Mouse (Mus musculus) stomach, embryonic 15.5 days (tissue): Measurements from ENCODE around the gene Parvg. TPM values are rescaled to one million over a fixed set of nuclear protein-coding genes. Genes with fewer than 3 reads are reported as not detected.

ENCODE experiments used
- ATAC-seq: fragments of 200-750 bp; cut with Nextera tagmentation; 2 replicates; pipeline ENCODE4 v1.8.0; 2017; ENCODE audit warnings: low read depth, moderate number of reproducible peaks, moderate TSS enrichment; ENCODE audit not compliant: insufficient read depth, low FRiP score
- H3K27ac ChIP-seq: fragments of 300-500 bp; sonication (generic); 2 replicates; pipeline ENCODE4 v1.5.1; 2015; ENCODE audit warnings: mild to moderate bottlenecking, inconsistent platforms
- H3K27me3 ChIP-seq: fragments of 300-500 bp; sonication (generic); replicated peaks from 2 replicates; pipeline ENCODE4 v1.6.1; 2015; ENCODE audit warnings: inconsistent platforms
- H3K36me3 ChIP-seq: fragments of 300-500 bp; sonication (generic); 2 replicates; pipeline ENCODE4 v1.6.1; 2015; ENCODE audit warnings: inconsistent platforms
- H3K4me1 ChIP-seq: fragments of 300-500 bp; sonication (generic); 2 replicates; pipeline ENCODE4 v1.6.1; 2015; ENCODE audit warnings: inconsistent platforms
- H3K4me2 ChIP-seq: fragments of 300-500 bp; sonication (generic); 2 replicates; pipeline ENCODE4 v1.6.1; 2015; ENCODE audit warnings: mild to moderate bottlenecking, inconsistent platforms
- H3K4me3 ChIP-seq: fragments of 300-500 bp; sonication (generic); replicated peaks from 2 replicates; pipeline ENCODE4 v1.5.1; 2015; ENCODE audit warnings: inconsistent platforms
- H3K9ac ChIP-seq: fragments of 300-500 bp; sonication (generic); 2 replicates; pipeline ENCODE4 v1.6.1; 2015; ENCODE audit warnings: inconsistent platforms
- H3K9me3 ChIP-seq: fragments of 300-500 bp; sonication (generic); 2 replicates; pipeline ENCODE4 v1.6.1; 2016; ENCODE audit warnings: inconsistent platforms
- WGBS: fragments of 180-500 bp; shearing (Covaris S2); methylation state at CpG from one replicate; pipeline ENCODE4 v1.1.7; 2015; 5-methylcytosine and 5-hydroxymethylcytosine counted together
- polyA plus RNA-seq: library from polyadenylated mRNA; unstranded; fragments of >200 nt; fragmentation: Nextera tagmentation; extraction: Ambion mirVana; gene quantifications from 2 replicates; pipeline ENCODE4 v1.2.1, GENCODE M21; 2015

Parvg gene
- polyA plus RNA-seq, 1 experiment from 2014 or later = 3.8 TPM

DNA sequence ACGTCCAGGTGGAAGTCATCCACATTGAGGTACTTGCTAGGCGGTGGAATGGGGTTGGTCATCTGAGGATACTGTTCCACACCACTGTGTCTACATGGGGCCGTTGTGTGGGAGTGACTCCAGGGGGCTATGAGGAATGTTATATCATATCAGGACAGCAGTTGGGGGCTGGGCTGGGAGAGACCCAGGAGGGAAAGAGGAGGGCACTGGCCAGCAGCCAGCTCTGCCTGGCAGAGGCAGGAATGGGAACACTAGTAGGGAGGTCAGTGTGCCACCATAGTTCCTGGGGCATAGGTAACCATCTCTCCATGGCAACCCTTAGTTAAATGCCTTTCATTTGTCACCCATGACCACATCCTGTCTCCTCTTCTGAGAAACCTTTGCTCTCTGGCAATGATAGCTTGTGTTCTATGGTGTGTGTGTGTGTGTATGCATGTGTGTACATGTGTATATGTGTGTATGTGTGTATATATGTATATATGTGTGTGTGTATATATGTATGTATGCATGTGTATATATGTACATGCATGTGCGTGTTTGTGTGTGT is 7.3 kb downstream of the Parvg start:
- WGBS = 75% methylated on average over 4 of the region's 4 CpGs
- Histone ChIP-seq H3K9ac (no peak overlapping the region), H3K27me3 (0 out of 2 replicates have a peak, but pooled peaks cover 2% of the 10 kb centered on the region), H3K36me3 (no peaks in the 10 kb centered on the region), H3K4me2 (no peak overlapping the region), H3K4me1 (no peaks in the 10 kb centered on the region), H3K4me3 (no peak overlapping the region), H3K9me3 (no peaks in the 10 kb centered on the region), H3K27ac (no peak overlapping the region)
- no peak for ATAC-seq

DNA sequence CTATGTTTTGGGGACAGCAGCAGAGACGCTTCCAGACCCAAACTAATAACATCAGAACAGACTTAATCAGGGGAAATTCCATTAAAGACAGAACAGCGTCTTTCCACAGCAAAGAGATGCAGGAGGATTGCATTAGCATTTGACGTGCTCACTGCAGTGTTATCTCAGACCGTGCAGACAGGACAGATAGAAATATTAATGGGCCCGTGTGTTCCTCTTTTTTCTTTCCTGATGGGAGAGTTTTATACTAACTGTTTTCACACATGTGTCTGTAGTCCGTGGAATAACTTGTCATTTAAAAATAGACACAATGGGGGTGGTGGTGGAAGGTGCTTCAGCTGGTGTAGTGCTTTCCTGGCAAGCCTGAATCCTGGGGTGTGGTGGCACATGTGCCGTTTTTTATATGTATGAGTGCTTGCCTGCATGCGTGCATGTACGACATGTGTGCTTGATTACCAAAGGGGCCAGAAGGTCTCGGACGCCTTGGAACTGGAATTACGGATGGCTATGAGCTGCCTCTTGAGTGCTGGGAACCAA is 12.5 kb downstream of the Parvg start:
- Histone ChIP-seq H3K36me3 (no peaks in the 10 kb centered on the region), H3K9ac (no peak overlapping the region), H3K27ac (no peak overlapping the region), H3K9me3 (no peaks in the 10 kb centered on the region), H3K27me3 (0 out of 2 replicates have a peak, but pooled peaks cover 2% of the 10 kb centered on the region), H3K4me2 (no peak overlapping the region), H3K4me3 (no peak overlapping the region), H3K4me1 (no peaks in the 10 kb centered on the region)
- no peak for ATAC-seq
- WGBS = 61% methylated on average over 12 of the region's 12 CpGs

DNA sequence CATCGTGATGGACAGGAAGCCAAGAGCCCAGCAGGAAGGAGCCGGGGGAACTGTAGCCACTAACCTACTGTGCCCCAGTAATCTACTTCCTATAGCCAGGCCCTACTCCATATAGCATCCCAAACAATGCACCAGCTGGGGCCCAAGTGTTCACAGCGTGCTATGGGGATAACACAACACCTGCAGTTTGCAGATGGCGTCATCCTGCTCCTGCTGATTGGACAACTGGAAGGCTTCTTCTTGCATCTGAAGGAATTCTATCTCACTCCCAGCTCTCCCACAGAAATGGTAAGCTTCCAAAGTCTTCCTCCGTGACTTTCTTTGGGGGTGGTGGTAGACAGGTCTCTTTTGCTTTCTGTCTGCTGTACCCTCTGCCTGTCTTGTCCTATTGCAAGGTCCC is 13.8 kb downstream of the Parvg start:
- WGBS = 65% methylated on average over 5 of the region's 5 CpGs
- Histone ChIP-seq H3K4me2 (no peak overlapping the region), H3K4me3 (no peak overlapping the region), H3K9me3 (no peaks in the 10 kb centered on the region), H3K27me3 (0 out of 2 replicates have a peak, but pooled peaks cover 2% of the 10 kb centered on the region), H3K9ac (no peak overlapping the region), H3K4me1 (no peaks in the 10 kb centered on the region), H3K27ac (no peak overlapping the region), H3K36me3 (no peaks in the 10 kb centered on the region)
- ATAC-seq = no peak

DNA sequence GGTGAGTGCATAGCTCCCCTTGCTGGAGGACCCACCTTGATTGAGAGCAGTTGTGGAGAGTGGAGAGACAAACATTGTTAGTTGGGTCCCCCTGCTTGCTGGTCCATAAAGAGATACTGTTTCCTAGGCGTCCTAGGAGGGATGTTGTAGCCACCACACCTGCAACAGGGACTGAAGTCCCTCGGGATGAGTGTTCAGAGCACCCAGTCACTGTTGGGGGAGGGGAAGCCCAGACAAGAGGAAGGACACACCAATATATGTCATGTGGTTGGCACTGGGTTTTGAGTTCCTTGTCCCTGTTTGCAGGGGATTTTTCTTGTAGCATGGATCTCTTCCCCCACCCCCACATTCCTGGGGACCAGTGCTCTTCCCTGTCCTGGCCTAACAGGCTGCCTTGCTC is 17.1 kb downstream of the Parvg start:
- Histone ChIP-seq H3K9ac (no peak overlapping the region), H3K9me3 (no peaks in the 10 kb centered on the region), H3K4me3 (no peak overlapping the region), H3K27me3 (no peaks in the 10 kb centered on the region), H3K4me1 (no peaks in the 10 kb centered on the region), H3K4me2 (no peak overlapping the region), H3K27ac (no peak overlapping the region), H3K36me3 (no peaks in the 10 kb centered on the region)
- WGBS = 38% methylated on average over 2 of the region's 2 CpGs
- no peak for ATAC-seq

DNA sequence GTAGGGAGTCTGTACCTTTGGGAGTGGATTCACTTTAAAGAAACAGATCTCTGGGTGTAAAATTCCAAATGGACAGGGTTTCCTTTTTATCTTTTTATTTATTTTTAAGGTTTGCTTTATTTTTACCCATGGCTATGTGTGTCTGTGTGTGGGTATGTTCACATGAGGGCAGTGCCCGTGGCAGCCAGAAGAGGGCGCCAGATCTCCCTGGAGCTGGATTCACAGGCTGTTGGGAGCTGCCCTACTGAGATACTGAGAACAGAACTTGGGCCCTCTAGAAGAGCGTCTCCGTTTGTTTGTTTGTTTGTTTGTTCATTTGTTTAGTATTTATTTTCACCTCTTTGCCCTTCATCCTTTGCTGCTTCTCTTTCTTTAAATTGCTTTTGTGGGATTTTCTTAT is 24.9 kb downstream of the Parvg start:
- no peaks in the 10 kb centered on the region for H3K9me3 ChIP-seq
- no peaks in the 10 kb centered on the region for H3K27me3 ChIP-seq
- no peak overlapping the region for H3K9ac ChIP-seq
- 91% methylated on average over 4 of the region's 4 CpGs for whole genome bisulfite sequencing
- ATAC-seq = no peak
- H3K4me1 ChIP-seq = peaks cover 10% of the 10 kb centered on the region; the same call in 1 of the 2 replicates
- no peaks in the 10 kb centered on the region for H3K36me3 ChIP-seq
- H3K27ac ChIP-seq = no peak overlapping the region
- H3K4me3 ChIP-seq = no peak overlapping the region
- no peak overlapping the region for H3K4me2 ChIP-seq

DNA sequence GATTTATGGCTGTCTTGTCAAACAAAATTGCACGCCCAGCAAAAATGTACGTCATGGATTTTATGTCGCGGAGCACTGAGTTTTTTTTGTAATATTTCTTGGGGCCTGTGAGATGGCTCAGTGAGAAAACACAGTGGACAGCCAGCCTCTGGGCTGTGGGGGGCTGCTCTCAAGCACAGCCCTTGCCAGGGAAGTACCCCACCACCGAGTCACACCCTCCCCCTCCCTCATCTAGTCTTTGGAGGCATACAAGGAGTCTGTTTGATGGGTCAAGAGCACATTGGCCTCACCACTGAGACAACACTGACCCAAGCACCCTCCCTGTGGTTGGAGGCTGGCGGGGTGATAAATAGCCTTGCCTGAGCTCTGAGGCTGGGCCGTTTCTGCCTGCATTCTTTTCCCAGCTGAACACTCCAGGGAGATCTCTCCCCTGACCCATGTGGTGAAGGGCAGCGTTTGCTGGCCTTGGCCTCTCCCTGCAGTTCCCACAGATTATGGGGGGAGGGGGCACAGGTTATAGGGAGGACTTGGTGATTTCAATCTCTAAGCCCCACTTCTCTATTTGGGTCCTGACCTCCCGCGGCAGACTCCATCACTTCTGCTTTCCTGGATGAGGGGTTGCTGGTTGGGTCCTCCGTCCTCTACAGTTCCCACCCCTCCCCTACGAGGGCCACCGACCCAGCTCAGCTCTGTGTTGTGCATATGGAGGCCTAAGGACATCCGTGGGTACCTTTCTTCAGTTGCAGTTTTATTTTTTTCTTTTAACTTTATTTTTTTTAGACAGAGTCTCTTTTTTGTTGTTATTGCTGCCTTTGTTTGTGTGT is 26.3 kb downstream of the Parvg start:
- 36% methylated on average over 14 of the region's 14 CpGs for WGBS
- no peak overlapping the region for H3K9ac ChIP-seq
- no peak for ATAC-seq
- H3K36me3 ChIP-seq = no peaks in the 10 kb centered on the region
- no peaks in the 10 kb centered on the region for H3K27me3 ChIP-seq
- H3K9me3 ChIP-seq = no peaks in the 10 kb centered on the region
- no peak overlapping the region for H3K4me3 ChIP-seq
- H3K27ac ChIP-seq = no peak overlapping the region; the same call in 1 of the 2 replicates
- peaks cover 10% of the 10 kb centered on the region; the same call in 1 of the 2 replicates for H3K4me1 ChIP-seq
- H3K4me2 ChIP-seq = no peak overlapping the region

DNA sequence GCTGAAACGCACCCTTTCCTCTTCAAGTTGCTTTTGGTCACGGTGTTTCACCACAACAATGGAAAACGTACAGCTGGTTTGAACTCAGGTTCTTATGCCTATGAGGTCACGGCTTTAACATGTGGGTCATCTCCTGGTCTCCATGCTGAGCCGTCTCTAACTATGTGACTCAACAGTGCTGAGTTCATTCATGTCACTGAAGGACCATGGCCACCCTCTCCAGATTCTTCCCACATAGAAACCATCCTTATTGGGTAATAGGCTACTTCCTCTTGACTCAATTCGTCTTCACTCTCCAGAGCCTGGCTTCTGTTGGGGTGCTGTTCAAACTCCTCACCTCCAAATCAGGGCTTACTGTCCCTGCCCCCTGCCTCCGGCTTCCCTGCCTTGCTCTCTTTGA is 27.5 kb downstream of the Parvg start:
- H3K36me3 ChIP-seq = no peaks in the 10 kb centered on the region
- H3K4me1 ChIP-seq = peaks cover 10% of the 10 kb centered on the region; the same call in 1 of the 2 replicates
- no peak overlapping the region for H3K9ac ChIP-seq
- no peak overlapping the region for H3K27ac ChIP-seq
- 79% methylated on average over 7 of the region's 7 CpGs for WGBS
- no peak overlapping the region for H3K4me3 ChIP-seq
- ATAC-seq = no peak
- no peaks in the 10 kb centered on the region for H3K9me3 ChIP-seq
- H3K27me3 ChIP-seq = no peaks in the 10 kb centered on the region
- H3K4me2 ChIP-seq = no peak overlapping the region

DNA sequence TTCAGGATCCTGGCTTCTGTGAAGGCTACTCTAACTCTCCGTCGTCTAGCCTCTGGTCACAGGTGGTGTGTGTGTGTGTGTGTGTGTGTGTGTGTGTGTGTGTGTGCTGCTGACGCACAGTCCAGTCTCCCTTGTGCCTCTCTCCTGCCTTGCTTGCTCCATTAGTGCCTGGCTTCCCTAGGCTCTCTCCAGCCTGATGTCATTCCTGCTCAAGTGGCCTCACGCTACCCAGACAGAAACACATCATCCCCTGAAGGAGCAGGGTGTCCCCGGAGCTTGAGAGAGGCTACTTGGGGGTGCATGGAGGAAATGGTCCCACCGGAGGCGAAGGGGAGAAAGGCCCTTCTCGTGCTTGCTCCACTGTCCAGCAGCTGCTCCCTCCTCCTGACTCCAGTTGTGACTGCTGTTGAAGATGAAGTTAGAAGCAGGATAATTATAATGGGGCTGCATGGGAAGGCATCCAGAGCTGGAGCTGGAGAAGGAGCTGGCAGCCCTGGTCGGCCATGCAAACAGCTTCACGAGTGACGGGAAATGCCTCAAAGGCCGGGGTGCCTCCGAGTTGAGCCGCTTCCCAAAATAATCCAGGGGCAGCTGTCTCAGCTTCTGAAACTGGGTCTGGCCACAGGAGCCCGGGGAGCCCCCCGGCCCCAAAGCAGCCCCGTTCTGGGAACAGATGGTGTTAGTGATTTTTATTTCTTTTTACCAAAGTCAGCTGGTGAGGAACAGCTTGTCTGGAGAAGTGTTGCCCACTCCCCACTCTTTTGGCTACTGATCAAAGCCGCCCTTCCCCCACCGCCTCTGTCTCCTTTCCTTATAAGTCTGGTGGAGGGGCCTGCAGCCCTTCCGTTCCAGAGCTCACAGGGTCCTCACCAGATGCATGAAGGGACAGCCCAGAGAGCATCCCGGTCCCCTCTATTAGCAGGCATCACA is 28.4 kb downstream of the Parvg start:
- Histone ChIP-seq H3K4me1 (peaks cover 10% of the 10 kb centered on the region; the same call in 1 of the 2 replicates), H3K27me3 (no peaks in the 10 kb centered on the region), H3K4me2 (no peak overlapping the region), H3K4me3 (no peak overlapping the region), H3K9ac (no peak overlapping the region), H3K27ac (peak overlapping the region; percentile 21; the same call in 1 of the 2 replicates), H3K36me3 (no peaks in the 10 kb centered on the region), H3K9me3 (no peaks in the 10 kb centered on the region)
- WGBS = 54% methylated on average over 21 of the region's 21 CpGs
- ATAC-seq = no peak

DNA sequence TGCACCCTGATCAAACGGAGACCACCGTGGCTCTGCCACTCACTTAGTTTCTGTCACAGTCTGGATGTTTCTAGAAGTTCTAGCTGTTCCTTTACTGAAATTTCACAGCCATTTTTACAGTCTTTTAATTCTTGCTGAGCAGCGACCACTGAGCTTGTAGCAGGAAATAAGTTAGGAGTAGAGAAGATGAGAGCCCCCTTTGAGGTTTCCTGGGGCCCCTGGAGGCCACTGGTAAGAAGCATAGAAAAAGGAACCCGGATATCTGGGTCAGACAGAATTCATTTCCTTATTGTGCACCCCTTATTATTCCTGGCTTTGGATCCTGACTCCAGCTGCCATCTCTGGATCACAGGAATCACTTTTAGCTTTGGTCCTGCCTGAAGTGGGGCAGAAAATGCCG is 31.3 kb downstream of the Parvg start:
- ATAC-seq = no peak

DNA sequence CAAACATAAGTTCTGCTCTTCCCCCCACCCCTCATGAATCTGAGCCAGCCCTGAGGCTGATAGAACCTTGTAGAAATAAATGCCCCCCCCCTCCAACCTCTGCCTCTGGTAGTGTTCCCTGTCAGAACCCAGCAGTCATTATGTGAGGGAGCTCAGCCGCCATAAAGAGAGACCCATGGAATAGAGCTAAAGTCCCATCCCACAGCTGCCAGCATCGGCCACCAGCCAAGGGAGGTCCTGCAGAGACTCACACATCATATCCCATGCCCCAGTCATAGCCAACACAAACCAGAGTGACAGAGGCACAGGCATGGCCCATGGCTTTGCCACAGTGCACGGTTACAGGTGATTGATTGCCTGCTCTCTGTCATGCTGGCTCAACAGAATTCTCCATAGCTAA is 40.9 kb downstream of the Parvg start:
- Histone ChIP-seq H3K27me3 (no peaks in the 10 kb centered on the region), H3K4me2 (no peak overlapping the region), H3K9ac (no peak overlapping the region), H3K4me3 (no peak overlapping the region), H3K27ac (no peak overlapping the region), H3K36me3 (no peaks in the 10 kb centered on the region), H3K4me1 (no peaks in the 10 kb centered on the region), H3K9me3 (no peaks in the 10 kb centered on the region)
- no peak for ATAC-seq
- WGBS = 74% methylated on average over 3 of the region's 3 CpGs

More for the DNA sequence above, 31.3 kb downstream of the Parvg start:
- Histone ChIP-seq H3K4me3 (no peak overlapping the region), H3K4me2 (no peak overlapping the region), H3K4me1 (peaks cover 8% of the 10 kb centered on the region; the same call in 1 of the 2 replicates), H3K9ac (no peak overlapping the region), H3K27ac (no peak overlapping the region), H3K27me3 (no peaks in the 10 kb centered on the region), H3K9me3 (no peaks in the 10 kb centered on the region), H3K36me3 (no peaks in the 10 kb centered on the region)
- WGBS = 77% methylated on average over 5 of the region's 5 CpGs

DNA sequence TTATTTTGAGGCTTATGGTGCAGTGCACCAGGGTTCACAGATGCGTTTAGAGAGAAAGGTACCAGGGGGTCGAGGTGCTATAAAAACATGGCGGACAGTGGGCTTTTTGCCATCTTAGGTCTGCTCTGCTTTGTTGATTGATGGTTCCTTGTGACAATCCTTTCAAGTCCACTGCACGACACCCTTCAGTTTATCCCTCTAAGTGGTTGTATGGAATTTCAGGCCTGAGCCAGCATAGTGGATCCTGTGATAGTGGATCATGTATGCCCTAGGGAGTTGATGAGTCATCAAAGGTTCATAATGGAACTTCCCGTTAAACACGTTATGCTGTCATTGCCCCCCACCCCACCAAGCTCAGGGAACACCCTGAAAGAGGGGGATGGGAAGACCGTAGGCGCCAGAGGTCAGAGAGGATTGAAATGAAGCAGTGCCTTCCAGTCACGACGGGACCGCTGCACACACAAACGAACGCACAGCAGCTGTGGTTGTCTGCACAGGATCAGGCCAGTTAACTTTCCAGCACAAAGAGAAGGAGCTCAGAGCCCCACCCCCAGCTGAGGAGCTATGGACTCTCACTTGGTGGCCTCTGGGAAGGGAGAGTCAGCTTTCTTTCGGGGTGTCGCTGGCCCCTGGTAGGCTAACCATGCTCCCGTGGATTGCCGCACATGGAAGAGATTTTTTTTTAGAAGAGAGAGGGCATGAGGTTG is 42.0 kb downstream of the Parvg start:
- H3K4me1 ChIP-seq = no peaks in the 10 kb centered on the region
- 46% methylated on average over 17 of the region's 17 CpGs for WGBS
- H3K27me3 ChIP-seq = no peaks in the 10 kb centered on the region
- H3K4me3 ChIP-seq = no peak overlapping the region
- ATAC-seq = no peak
- no peak overlapping the region for H3K27ac ChIP-seq
- H3K4me2 ChIP-seq = no peak overlapping the region
- no peaks in the 10 kb centered on the region for H3K9me3 ChIP-seq
- H3K9ac ChIP-seq = no peak overlapping the region
- no peaks in the 10 kb centered on the region for H3K36me3 ChIP-seq
